Mouse (Mus musculus): ENCODE data around the gene Ndufb6.

- TF ChIP-seq CTCF (IDR thresholded peaks at IDR 0.05; ENCODE audit: extremely low read depth, insufficient read depth, low read length): no peak
- no peak for TF ChIP-seq POLR2A (IDR thresholded peaks at IDR 0.05; ENCODE audit: extremely low read depth, insufficient read depth, low read length)
Observed at GRCm38 (mm10) chr4:40287415-40287814, 8.2 kb upstream of the Ndufb6 start.
